Mouse (Mus musculus) intestine, postnatal 0 days (tissue): ENCODE data around the gene S100z. TPM values are rescaled to one million over a fixed set of nuclear protein-coding genes. Genes with fewer than 3 reads are reported as not detected.
A peak's percentile ranks its signal among the peaks of the same experiment; 100 is the strongest.

ENCODE experiments used
- ATAC-seq: fragments of 200-750 bp; cut with Nextera tagmentation; 2 replicates; pipeline ENCODE4 v1.8.0; 2017; ENCODE audit warnings: mild to moderate bottlenecking, moderate TSS enrichment, moderate library complexity
- H3K27ac ChIP-seq: fragments of 300-500 bp; sonication (generic); 2 replicates; pipeline ENCODE4 v1.5.1; 2014; ENCODE audit warnings: mild to moderate bottlenecking, low read depth, low read length, moderate library complexity
- H3K27me3 ChIP-seq: fragments of 300-500 bp; sonication (generic); replicated peaks from 2 replicates; pipeline ENCODE4 v1.6.1; 2014; ENCODE audit warnings: low read length, mixed read lengths; ENCODE audit not compliant: control insufficient read depth, insufficient read depth
- H3K36me3 ChIP-seq: fragments of 300-500 bp; sonication (generic); 2 replicates; pipeline ENCODE4 v1.6.1; 2014; ENCODE audit warnings: mild to moderate bottlenecking, moderate library complexity; ENCODE audit not compliant: control insufficient read depth, insufficient read depth
- H3K4me1 ChIP-seq: fragments of 300-500 bp; sonication (generic); replicated peaks from 2 replicates; pipeline ENCODE4 v1.6.1; 2014; ENCODE audit warnings: antibody characterized with exemption, low read length, mixed read lengths; ENCODE audit not compliant: control insufficient read depth, insufficient read depth
- H3K4me2 ChIP-seq: fragments of 300-500 bp; sonication (generic); replicated peaks from 2 replicates; pipeline ENCODE4 v1.6.1; 2014; ENCODE audit warnings: low read depth, mild to moderate bottlenecking, moderate library complexity
- H3K4me3 ChIP-seq: fragments of 300-500 bp; sonication (generic); 2 replicates; pipeline ENCODE4 v1.5.1; 2014; ENCODE audit warnings: low read depth, low read length
- H3K9ac ChIP-seq: fragments of 300-500 bp; sonication (generic); 2 replicates; pipeline ENCODE4 v1.6.1; 2014; ENCODE audit warnings: mild to moderate bottlenecking, low read depth, low read length
- H3K9me3 ChIP-seq: fragments of 300-500 bp; sonication (generic); 2 replicates; pipeline ENCODE4 v1.6.1; 2016; ENCODE audit warnings: mixed run types; ENCODE audit not compliant: control insufficient read depth
- CTCF ChIP-seq: sonication (generic); IDR thresholded peaks from 2 replicates; pipeline ENCODE4 v1.5.1; 2016; ENCODE audit warnings: low read depth, mild to moderate bottlenecking, control low read depth, antibody characterized with exemption, moderate library complexity
- WGBS: fragments of 180-500 bp; shearing (Covaris S2); extraction: QIAGEN DNeasy Blood & Tissue Kit; methylation state at CpG from one replicate; pipeline ENCODE4 v1.1.7; 2014; 5-methylcytosine and 5-hydroxymethylcytosine counted together
- polyA plus RNA-seq: library from polyadenylated mRNA; unstranded; fragments of >200 nt; fragmentation: Nextera tagmentation; extraction: Ambion mirVana; gene quantifications from 2 replicates; pipeline ENCODE4 v1.2.1, GENCODE M21; 2015

The S100z gene
- polyA plus RNA-seq, 1 experiment from 2014 or later, result 2.1 TPM

DNA sequence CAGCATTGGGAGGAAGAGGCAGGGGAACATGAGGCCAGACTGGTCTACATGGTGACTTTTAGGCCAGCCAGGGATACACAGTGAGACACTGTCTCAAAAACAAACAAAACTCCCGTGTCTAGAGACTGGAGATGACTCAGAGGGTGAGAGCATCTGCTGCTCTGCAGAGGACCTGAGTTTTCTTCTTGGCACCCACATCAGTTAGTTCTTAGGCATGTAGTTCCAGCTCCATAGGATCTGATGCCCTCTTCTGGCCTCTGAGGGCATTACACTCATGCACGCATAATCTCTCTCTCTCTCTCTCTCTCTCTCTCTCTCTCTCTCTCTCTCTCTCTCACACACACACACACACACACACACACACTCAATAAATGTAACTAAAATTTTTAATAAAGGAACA, 7.6 kb downstream of the S100z start:
- H3K4me2 ChIP-seq, result no peak overlapping the region
- no peaks in the 10 kb centered on the region for H3K9me3 ChIP-seq
- TF ChIP-seq CTCF, result peak; percentile 62
- H3K36me3 ChIP-seq, result no peaks in the 10 kb centered on the region
- no peak overlapping the region for H3K9ac ChIP-seq
- no peak overlapping the region for H3K27ac ChIP-seq
- no peaks in the 10 kb centered on the region for H3K27me3 ChIP-seq
- ATAC-seq, result no peak
- 59% methylated on average over 2 of the region's 2 CpGs for whole genome bisulfite sequencing
- no peaks in the 10 kb centered on the region for H3K4me1 ChIP-seq
- H3K4me3 ChIP-seq, result no peak overlapping the region

DNA sequence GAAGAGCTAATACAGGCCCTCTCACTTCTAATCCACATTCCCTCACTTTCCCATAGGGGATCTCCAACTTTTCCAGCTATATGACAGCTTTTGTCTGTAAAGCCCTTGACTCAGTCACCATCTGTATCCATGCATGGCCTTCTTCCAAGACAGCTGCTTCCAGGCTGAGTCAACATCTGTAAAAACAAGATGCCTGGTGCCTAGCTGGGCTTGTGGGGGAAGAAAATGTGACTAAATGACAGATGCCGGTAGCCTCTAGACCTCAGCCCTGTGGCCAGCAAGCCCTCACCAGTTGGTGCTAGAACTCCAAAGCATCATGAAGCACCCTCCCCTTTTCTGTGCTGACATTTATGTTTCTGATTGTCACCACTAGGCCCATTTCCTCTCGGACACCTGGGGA, 27.0 kb downstream of the S100z start:
- Histone ChIP-seq H3K27ac (no peak overlapping the region), H3K4me3 (no peak overlapping the region), H3K9ac (no peak overlapping the region), H3K4me1 (no peaks in the 10 kb centered on the region), H3K9me3 (no peaks in the 10 kb centered on the region), H3K36me3 (no peaks in the 10 kb centered on the region), H3K4me2 (no peak overlapping the region), H3K27me3 (no peaks in the 10 kb centered on the region)
- 65% methylated on average over 2 of the region's 2 CpGs for WGBS
- no peak for ATAC-seq
- no peak for TF ChIP-seq CTCF

DNA sequence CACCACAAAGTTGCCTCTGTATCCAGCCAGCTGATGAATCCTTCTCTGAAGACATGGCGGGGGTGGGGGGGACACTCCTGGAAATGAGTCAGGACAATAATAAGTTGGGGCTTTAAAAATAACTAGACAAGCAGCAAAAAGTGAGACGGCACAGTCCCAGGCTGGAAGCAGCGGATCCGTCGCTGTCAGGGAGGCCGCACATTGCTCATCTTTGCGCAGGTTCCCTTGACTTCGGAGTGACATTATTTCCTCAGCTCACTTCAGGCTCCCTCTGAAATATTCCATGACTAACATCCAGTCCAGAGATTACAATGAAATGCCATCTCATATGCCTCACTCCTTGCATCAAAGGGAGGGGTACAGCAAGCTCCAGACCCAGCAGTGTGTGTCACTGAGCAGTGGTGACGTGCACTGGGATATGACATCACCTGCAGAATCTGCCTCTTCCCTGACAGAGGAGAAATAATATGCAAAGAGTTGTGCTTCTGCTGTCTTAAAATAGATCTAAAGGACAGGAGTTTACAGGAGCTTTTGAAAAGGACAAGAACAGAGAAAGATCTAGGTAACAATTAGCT, 27.8 kb downstream of the S100z start:
- ATAC-seq, result no peak
- H3K4me3 ChIP-seq, result no peak overlapping the region
- H3K4me1 ChIP-seq, result no peaks in the 10 kb centered on the region
- H3K9me3 ChIP-seq, result no peaks in the 10 kb centered on the region
- no peaks in the 10 kb centered on the region for H3K27me3 ChIP-seq
- no peak overlapping the region for H3K27ac ChIP-seq
- 82% methylated on average over 9 of the region's 9 CpGs for WGBS
- H3K4me2 ChIP-seq, result no peak overlapping the region
- no peaks in the 10 kb centered on the region for H3K36me3 ChIP-seq
- no peak overlapping the region for H3K9ac ChIP-seq
- TF ChIP-seq CTCF, result no peak

DNA sequence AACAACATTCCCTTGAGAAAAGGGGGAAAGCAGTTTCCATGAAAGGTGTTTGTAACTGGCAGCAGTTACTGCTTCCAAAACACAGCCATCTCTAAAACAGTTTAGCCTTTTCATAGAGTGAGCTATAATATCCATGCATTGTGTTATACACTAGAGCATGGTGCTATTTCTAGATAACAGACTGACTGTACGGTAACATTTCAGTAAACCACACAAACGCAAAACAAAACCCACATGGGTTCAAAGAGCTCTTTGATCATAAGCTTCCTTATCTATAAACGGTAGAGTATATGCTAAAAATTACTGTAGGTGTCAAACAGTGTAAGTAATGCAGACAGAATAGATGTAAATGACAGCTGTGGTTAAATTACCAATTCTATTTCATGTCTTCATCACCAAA, 28.8 kb downstream of the S100z start:
- Histone ChIP-seq H3K9me3 (no peaks in the 10 kb centered on the region), H3K9ac (no peak overlapping the region), H3K4me1 (no peaks in the 10 kb centered on the region), H3K27ac (no peak overlapping the region), H3K36me3 (no peaks in the 10 kb centered on the region), H3K4me2 (no peak overlapping the region), H3K4me3 (no peak overlapping the region), H3K27me3 (peaks cover 6% of the 10 kb centered on the region; the same call in 1 of the 2 replicates)
- WGBS, result 65% methylated on average over 3 of the region's 3 CpGs
- no peak for ATAC-seq
- TF ChIP-seq CTCF, result no peak

DNA sequence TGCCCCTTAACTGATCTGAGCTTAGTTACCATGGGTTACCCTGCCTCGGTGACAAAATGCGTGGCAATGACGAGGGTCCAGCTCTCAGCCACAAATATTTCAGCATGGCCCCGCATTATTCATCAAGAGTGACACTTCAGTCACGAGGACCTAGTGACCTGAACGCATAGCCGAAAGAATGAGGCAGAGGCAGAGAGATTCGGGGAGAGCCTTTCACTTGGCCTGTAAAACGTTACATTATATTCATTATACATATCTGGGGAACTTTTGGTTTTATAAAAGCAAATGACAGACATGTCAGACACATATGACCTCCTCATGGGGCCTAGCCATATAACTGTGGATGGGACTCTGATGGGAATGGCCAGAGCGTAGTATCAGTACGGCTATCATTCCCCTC, 33.7 kb downstream of the S100z start, which contains the start of gene Crhbp:
Gene Crhbp (minus strand): TSS at position 101 of the 400 bp plus-strand sequence.
- H3K4me3 ChIP-seq, result peak within 1 kb of the TSS; percentile 32
- H3K36me3 ChIP-seq, result no peaks in the 10 kb centered on the region
- WGBS, result 76% methylated on average over 11 of the region's 11 CpGs
- H3K4me1 ChIP-seq, result no peaks in the 10 kb centered on the region
- H3K27me3 ChIP-seq, result peaks cover 23% of the 10 kb centered on the region; the same call in 1 of the 2 replicates
- H3K9ac ChIP-seq, result no peak within 1 kb of the TSS
- TF ChIP-seq CTCF, result no peak
- H3K4me2 ChIP-seq, result peak within 1 kb of the TSS; percentile 67
- H3K27ac ChIP-seq, result no peak within 1 kb of the TSS
- no peak for ATAC-seq
- H3K9me3 ChIP-seq, result no peaks in the 10 kb centered on the region

- Histone ChIP-seq H3K27me3 (peaks cover 23% of the 10 kb centered on the region; the same call in 1 of the 2 replicates), H3K4me2 (peak overlapping the region; percentile 67), H3K9ac (no peak overlapping the region), H3K27ac (no peak overlapping the region), H3K36me3 (no peaks in the 10 kb centered on the region), H3K4me3 (peak overlapping the region; percentile 32; the same call in 1 of the 2 replicates), H3K4me1 (no peaks in the 10 kb centered on the region), H3K9me3 (no peaks in the 10 kb centered on the region)
- no peak for ATAC-seq
- TF ChIP-seq CTCF, result no peak
- 31% methylated on average over 7 of the region's 7 CpGs for WGBS
Observed at GRCm38 (mm10) chr13:95444291-95444690, 34.2 kb downstream of the S100z start.
